Mouse (Mus musculus) embryonic facial prominence, embryonic 10.5 days (tissue): Measurements from ENCODE around the gene Rere. TPM values are rescaled to one million over a fixed set of nuclear protein-coding genes. Genes with fewer than 3 reads are reported as not detected.
"Not testable (repeated sequence)": the region's sequence is repeated elsewhere in the genome, so short reads cannot be mapped to it uniquely, and the experiment has no call there.

Source experiments
- DNase-seq: peaks from one replicate; pipeline ENCODE4 v3.0.0-alpha.2; 2017; ENCODE audit warnings: low spot score
- H3K27ac ChIP-seq: fragments of 300-500 bp; sonication (generic); replicated peaks from 2 replicates; pipeline ENCODE4 v1.5.1; 2016; ENCODE audit warnings: mild to moderate bottlenecking
- H3K27me3 ChIP-seq: fragments of 300-500 bp; sonication (generic); replicated peaks from 2 replicates; pipeline ENCODE4 v1.6.1; 2016; ENCODE audit warnings: low read depth, mild to moderate bottlenecking; ENCODE audit not compliant: poor library complexity, severe bottlenecking
- H3K36me3 ChIP-seq: fragments of 300-500 bp; sonication (generic); replicated peaks from 2 replicates; pipeline ENCODE4 v1.6.1; 2016; ENCODE audit warnings: mild to moderate bottlenecking, moderate library complexity
- H3K4me1 ChIP-seq: fragments of 300-500 bp; sonication (generic); 2 replicates; pipeline ENCODE4 v1.6.1; 2016
- H3K4me3 ChIP-seq: fragments of 300-500 bp; sonication (generic); 2 replicates; pipeline ENCODE4 v1.5.1; 2016; ENCODE audit warnings: mild to moderate bottlenecking, moderate library complexity
- H3K9me3 ChIP-seq: fragments of 300-500 bp; sonication (generic); 2 replicates; pipeline ENCODE4 v1.6.1; 2016; ENCODE audit warnings: mild to moderate bottlenecking
- WGBS: fragments of 180-500 bp; shearing (Covaris S2); methylation state at CpG from one replicate; pipeline ENCODE4 v1.1.7; 2016; 5-methylcytosine and 5-hydroxymethylcytosine counted together
- polyA plus RNA-seq: library from polyadenylated mRNA; unstranded; fragments of >200 nt; fragmentation: Nextera tagmentation; extraction: Ambion mirVana; gene quantifications from 2 replicates; pipeline ENCODE4 v1.2.1, GENCODE M21; 2016

The Rere gene
- polyA plus RNA-seq, 1 experiment from 2014 or later = 26.1 TPM

DNA sequence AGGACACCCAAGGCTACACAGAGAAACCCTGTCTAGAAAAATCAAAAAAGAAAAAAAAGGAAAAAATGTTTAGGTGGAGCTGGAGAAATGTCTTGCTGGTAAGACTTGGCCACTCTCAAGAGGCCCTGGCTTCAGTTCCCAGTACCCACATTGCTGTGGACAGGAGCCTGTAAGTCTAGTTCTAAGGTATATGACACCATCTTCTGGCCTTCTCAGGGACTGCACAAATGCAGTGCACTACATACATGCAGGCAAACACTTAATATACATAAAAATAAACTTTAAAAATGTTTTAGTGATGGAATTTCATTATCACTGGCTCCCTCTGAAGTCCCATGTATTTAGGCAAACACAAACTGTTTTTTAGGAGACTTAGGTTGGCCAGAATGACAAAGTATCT lies 274.3 kb downstream of the Rere start:
- Histone ChIP-seq H3K36me3 (peaks cover 43% of the 10 kb centered on the region), H3K27ac (no peak overlapping the region), H3K9me3 (no peaks in the 10 kb centered on the region), H3K27me3 (no peaks in the 10 kb centered on the region), H3K4me1 (peaks cover 25% of the 10 kb centered on the region), H3K4me3 (no peak overlapping the region)
- no peak for DNase-seq

DNA sequence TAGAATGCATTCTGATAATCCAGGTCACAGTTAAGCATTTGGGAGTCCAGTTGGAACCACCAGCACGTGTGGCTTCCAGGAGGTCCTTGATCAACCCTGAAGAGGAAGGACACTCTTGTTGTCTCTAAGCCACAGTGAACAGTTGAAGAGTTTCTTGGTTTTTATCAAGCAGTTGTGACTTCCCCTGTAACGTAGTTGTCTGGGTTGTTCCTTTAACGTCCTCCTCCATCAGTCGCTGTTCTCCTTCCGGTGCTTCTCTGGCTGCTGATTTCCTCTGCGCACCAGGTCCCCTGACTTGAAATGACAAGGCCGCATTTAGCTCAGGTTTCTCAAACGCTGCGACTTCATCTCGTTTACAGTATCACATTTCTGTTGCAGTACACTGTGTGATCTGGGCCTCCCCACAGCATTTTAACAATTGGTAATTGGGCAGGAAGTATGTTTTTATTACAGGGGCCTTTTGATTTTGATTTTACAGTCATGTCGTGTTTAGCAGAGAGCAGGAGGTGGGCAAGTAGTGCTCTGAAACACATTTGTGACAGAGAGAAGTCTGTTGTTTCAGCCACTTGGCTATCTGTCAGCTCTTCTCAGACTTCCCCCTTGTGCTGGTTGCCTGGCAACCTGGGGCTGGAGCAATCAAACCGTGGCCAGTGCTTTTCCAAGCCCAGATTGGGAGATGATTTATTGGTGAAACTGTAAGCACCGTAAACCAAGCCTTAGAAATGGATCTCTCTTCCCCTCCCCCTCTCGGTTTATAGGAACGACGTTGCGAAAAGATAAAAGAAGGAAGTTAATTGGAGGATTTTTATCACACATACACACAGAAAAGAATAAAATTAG lies 275.2 kb downstream of the Rere start:
- 0 out of 2 replicates have a peak overlapping the region, but pooled peaks have one; percentile 11 for H3K27ac ChIP-seq
- DNase-seq = peak; percentile 74
- no peaks in the 10 kb centered on the region for H3K27me3 ChIP-seq
- H3K4me3 ChIP-seq = no peak overlapping the region
- peaks cover 25% of the 10 kb centered on the region for H3K4me1 ChIP-seq
- WGBS = 46% methylated on average over 17 of the region's 17 CpGs
- H3K36me3 ChIP-seq = peaks cover 41% of the 10 kb centered on the region
- no peaks in the 10 kb centered on the region for H3K9me3 ChIP-seq

- peak overlapping the region; percentile 35; the same call in 1 of the 2 replicates for H3K27ac ChIP-seq
These were observed 275.8 kb downstream of the Rere start for GRCm38 (mm10) chr4:150557289-150557688.

GRCm38 (mm10) chr4:150557976-150558375 lies 276.5 kb downstream of the Rere start:
- Histone ChIP-seq H3K4me1 (peaks cover 28% of the 10 kb centered on the region), H3K27me3 (no peaks in the 10 kb centered on the region), H3K9me3 (no peaks in the 10 kb centered on the region), H3K36me3 (peaks cover 35% of the 10 kb centered on the region), H3K27ac (no peak overlapping the region), H3K4me3 (no peak overlapping the region)
- no peak for DNase-seq
- WGBS = 68% methylated on average over 1 of the region's 1 CpGs

More at GRCm38 (mm10) chr4:150557289-150557688, 275.8 kb downstream of the Rere start:
- H3K9me3 ChIP-seq, H3K27me3 ChIP-seq, H3K4me3 ChIP-seq, DNase-seq: not testable (repeated sequence)
- H3K4me1 ChIP-seq = peaks cover 25% of the 10 kb centered on the region
- 86% methylated on average over 3 of the region's 3 CpGs for WGBS
- H3K36me3 ChIP-seq = peaks cover 40% of the 10 kb centered on the region

DNA sequence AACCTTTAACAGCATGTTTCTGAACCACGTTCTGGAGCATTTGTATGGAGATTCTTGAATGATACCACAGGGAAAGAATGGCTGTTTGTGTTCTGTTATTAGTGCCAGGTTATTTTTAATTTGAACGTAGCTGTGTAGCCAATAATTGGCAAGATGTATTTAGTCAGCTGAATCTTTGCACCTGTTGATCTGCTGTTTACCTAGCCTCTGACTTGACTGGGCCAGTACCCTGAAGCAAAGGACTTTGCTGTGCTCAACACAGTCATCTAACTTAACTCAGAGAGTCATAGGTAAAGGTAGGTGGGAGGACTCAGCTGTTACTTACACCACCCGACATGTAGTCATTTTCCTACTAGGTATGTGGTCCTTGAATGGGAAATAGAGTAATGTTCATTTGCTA lies 278.1 kb downstream of the Rere start:
- Histone ChIP-seq H3K27ac (no peak overlapping the region), H3K4me3 (no peak overlapping the region), H3K36me3 (peaks cover 22% of the 10 kb centered on the region), H3K27me3 (no peaks in the 10 kb centered on the region), H3K4me1 (peaks cover 37% of the 10 kb centered on the region), H3K9me3 (no peaks in the 10 kb centered on the region)
- 86% methylated on average over 3 of the region's 3 CpGs for WGBS
- no peak for DNase-seq

DNA sequence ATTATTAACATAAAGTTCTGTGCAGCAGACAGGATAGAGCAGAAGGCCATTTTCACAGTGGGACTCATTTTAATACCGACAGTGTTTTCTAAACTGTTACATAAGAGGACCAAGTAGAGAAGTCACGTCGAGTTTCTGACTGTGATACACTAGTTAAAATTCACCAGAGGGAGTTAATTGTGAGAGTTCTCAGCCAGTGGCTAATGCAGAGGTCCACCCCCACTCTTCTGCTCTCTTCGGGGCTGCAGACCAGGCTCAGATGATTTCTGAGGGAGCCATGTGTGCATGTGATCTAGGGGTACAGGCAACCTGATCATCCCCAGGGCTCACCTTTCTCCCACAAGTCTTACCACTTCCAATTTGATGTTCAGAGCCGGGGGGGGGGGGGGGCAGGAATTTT lies 281.8 kb downstream of the Rere start:
- Histone ChIP-seq H3K4me3 (no peak overlapping the region), H3K27me3 (no peaks in the 10 kb centered on the region), H3K4me1 (peaks cover 16% of the 10 kb centered on the region), H3K27ac (no peak overlapping the region), H3K9me3 (no peaks in the 10 kb centered on the region), H3K36me3 (peaks cover 13% of the 10 kb centered on the region)
- DNase-seq = no peak
- 67% methylated on average over 5 of the region's 5 CpGs for WGBS

DNA sequence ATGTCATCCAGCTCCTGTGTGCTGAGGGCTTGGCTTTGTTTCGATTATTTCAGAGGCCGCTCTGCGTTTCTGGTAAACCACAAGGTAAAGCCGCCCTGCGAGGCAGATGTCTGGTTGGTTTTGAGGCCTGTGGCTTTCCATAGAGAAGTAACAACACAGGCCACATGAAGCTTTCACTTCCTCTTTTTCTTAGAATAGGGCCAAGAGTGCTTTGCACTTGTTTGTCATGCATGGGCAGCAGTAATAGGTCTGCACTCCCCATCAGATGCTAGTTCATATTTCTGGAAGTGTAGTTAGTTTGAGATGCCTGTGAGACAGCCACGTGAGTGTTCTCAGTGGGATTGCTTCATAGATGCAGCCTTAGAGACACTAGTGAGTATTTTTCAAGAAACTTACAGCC lies 284.7 kb downstream of the Rere start:
- H3K4me1 ChIP-seq = peaks cover 45% of the 10 kb centered on the region
- 87% methylated on average over 6 of the region's 6 CpGs for WGBS
- DNase-seq = no peak

GRCm38 (mm10) chr4:150568318-150569134 lies 287.1 kb downstream of the Rere start:
- H3K36me3 ChIP-seq = peaks cover 20% of the 10 kb centered on the region
- DNase-seq = no peak
- 38% methylated on average over 9 of the region's 9 CpGs for WGBS
- H3K4me3 ChIP-seq = peak overlapping the region; percentile 83
- no peaks in the 10 kb centered on the region for H3K27me3 ChIP-seq
- H3K27ac ChIP-seq = peak overlapping the region; percentile 94
- no peaks in the 10 kb centered on the region for H3K9me3 ChIP-seq
- H3K4me1 ChIP-seq = peaks cover 43% of the 10 kb centered on the region

More for the DNA sequence above, 284.7 kb downstream of the Rere start:
- no peak overlapping the region for H3K27ac ChIP-seq
- H3K36me3 ChIP-seq = peaks cover 12% of the 10 kb centered on the region
- H3K27me3 ChIP-seq = no peaks in the 10 kb centered on the region
- no peak overlapping the region for H3K4me3 ChIP-seq
- no peaks in the 10 kb centered on the region for H3K9me3 ChIP-seq

DNA sequence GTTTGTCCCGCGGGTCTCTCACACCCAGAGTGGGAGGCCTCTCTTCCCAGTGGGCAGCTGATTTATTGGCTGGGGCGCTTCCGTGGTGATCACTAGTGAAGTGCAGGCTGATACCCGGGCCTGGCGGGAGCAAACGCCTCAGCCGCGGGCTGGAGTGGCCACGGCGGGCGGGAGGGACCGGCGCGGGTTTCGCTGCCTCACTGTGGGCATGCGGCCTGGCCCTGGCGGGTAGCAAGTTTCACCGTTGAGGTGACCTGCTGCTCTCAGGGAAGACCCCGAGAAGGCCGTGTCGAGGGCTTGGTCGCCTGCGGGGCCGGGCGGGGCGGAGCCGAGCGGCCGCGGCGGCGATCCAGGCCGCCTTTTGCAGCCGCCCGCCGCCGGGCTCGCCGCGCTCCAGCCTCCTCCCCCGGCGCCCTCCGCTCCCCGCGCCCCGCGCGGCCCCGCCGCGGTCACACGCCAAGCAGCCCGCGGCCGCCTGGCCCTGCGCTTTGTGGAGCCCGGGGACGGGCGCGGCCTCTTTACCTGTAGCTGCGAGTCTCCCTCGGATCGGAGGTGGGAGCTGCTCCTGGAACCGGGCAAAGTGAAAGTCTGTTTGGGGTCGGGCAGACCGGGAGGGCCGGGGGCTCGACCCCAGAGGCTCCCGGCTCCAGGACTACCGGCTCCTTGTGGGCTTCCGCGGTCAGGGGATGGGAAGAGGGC lies 287.8 kb downstream of the Rere start:
- Histone ChIP-seq H3K36me3 (peaks cover 28% of the 10 kb centered on the region), H3K4me1 (peaks cover 39% of the 10 kb centered on the region), H3K9me3 (no peaks in the 10 kb centered on the region), H3K27me3 (no peaks in the 10 kb centered on the region), H3K27ac (peak overlapping the region; percentile 94), H3K4me3 (peak overlapping the region; percentile 83)
- WGBS = 3% methylated on average over 72 of the region's 73 CpGs
- DNase-seq = peak; percentile 84

- H3K36me3 ChIP-seq = peaks cover 31% of the 10 kb centered on the region
- H3K9me3 ChIP-seq = no peaks in the 10 kb centered on the region
- peak overlapping the region; percentile 83 for H3K4me3 ChIP-seq
- peak; percentile 72 for DNase-seq
- 4% methylated on average over 27 of the region's 27 CpGs for WGBS
- H3K27ac ChIP-seq = peak overlapping the region; percentile 94
- H3K4me1 ChIP-seq = peaks cover 42% of the 10 kb centered on the region
- no peaks in the 10 kb centered on the region for H3K27me3 ChIP-seq
These were observed 288.6 kb downstream of the Rere start for GRCm38 (mm10) chr4:150569834-150570571.

DNA sequence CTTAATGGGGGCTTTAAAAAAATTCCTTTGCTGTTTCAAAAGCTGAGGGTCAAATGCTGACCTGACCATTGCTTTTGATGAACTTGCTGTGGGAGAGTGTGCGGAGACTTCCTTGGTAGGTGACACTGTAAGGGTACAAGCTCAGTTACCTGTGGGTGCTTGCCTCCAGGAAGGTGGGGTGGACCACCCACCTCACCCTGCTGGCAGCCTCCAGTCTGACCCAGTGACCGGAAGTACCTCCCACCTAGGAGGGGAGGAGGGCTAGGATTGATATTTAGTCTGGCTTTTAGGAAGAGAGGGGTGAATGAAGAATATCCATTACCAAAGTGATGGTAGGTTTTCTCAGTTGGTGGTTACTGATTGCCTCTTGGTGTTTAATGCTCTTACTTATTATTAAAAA lies 289.3 kb downstream of the Rere start:
- 50% methylated on average over 2 of the region's 2 CpGs for WGBS
- Histone ChIP-seq H3K9me3 (no peaks in the 10 kb centered on the region), H3K4me3 (peak overlapping the region; percentile 83), H3K4me1 (peaks cover 42% of the 10 kb centered on the region), H3K27ac (no peak overlapping the region), H3K27me3 (no peaks in the 10 kb centered on the region), H3K36me3 (peaks cover 36% of the 10 kb centered on the region)
- DNase-seq = no peak
